Mouse (Mus musculus): ENCODE measurements around the gene Rin2.

GRCm38 (mm10) chr2:145859442-145859931, 184.5 kb downstream of the Rin2 start:
- no peak for TF ChIP-seq TCF12 (IDR thresholded peaks at IDR 0.05; ENCODE audit: insufficient read depth, poor library complexity, severe bottlenecking)
- TF ChIP-seq POLR2A (IDR thresholded peaks at IDR 0.05; ENCODE audit: insufficient read length, low read depth) = no peak
- no peak for TF ChIP-seq E2F4 (IDR thresholded peaks at IDR 0.05; ENCODE audit: insufficient read depth)
- TF ChIP-seq MAX (IDR thresholded peaks at IDR 0.05; ENCODE audit: low read depth) = no peak
